Mouse (Mus musculus): ENCODE data around the gene Rap1a. TPM values are rescaled to one million over a fixed set of nuclear protein-coding genes. Genes with fewer than 3 reads are reported as not detected.

Rap1a gene
- polyA plus RNA-seq, 1 experiment from 2014 or later: 67.8 TPM

- Histone ChIP-seq H3K36me3 (replicated peaks; ENCODE audit: control insufficient read depth, insufficient read depth) (no peaks in the 10 kb centered on the region), H3K27me3 (ENCODE audit: control insufficient read depth, insufficient read depth, low read length) (no peaks in the 10 kb centered on the region), H3K9ac (no peak overlapping the region), H3K4me1 (replicated peaks; ENCODE audit: control insufficient read depth, insufficient read depth, low read length) (0 out of 2 replicates have a peak, but pooled peaks cover 6% of the 10 kb centered on the region), H3K4me3 (replicated peaks; ENCODE audit: low read length) (no peak overlapping the region), H3K27ac (no peak overlapping the region), H3K4me2 (replicated peaks) (no peak overlapping the region), H3K9me3 (ENCODE audit: control insufficient read depth, low read length) (no peaks in the 10 kb centered on the region)
- DNase-seq (ENCODE audit: low spot score) (no peak), ATAC-seq (ENCODE audit: low FRiP score) (no peak)
- 78% methylated on average over 6 of the region's 6 CpGs for WGBS
These were observed 43.6 kb downstream of the Rap1a start for GRCm38 (mm10) chr3:105757323-105758083.

GRCm38 (mm10) chr3:105756505-105756904 lies 44.6 kb downstream of the Rap1a start:
- WGBS: 79% methylated on average over 2 of the region's 2 CpGs
- H3K27ac ChIP-seq: no peak overlapping the region
- no peak for ATAC-seq (ENCODE audit: low FRiP score)
- H3K9ac ChIP-seq: no peak overlapping the region
- DNase-seq (ENCODE audit: low spot score): no peak
- H3K27me3 ChIP-seq (ENCODE audit: control insufficient read depth, insufficient read depth, low read length): no peaks in the 10 kb centered on the region
- no peaks in the 10 kb centered on the region for H3K36me3 ChIP-seq (replicated peaks; ENCODE audit: control insufficient read depth, insufficient read depth)
- H3K4me3 ChIP-seq (replicated peaks; ENCODE audit: low read length): no peak overlapping the region
- no peak overlapping the region for H3K4me2 ChIP-seq (replicated peaks)
- H3K4me1 ChIP-seq (replicated peaks; ENCODE audit: control insufficient read depth, insufficient read depth, low read length): 0 out of 2 replicates have a peak, but pooled peaks cover 6% of the 10 kb centered on the region
- no peaks in the 10 kb centered on the region for H3K9me3 ChIP-seq (ENCODE audit: control insufficient read depth, low read length)

GRCm38 (mm10) chr3:105755123-105755522 lies 46.0 kb downstream of the Rap1a start:
- no peaks in the 10 kb centered on the region for H3K27me3 ChIP-seq (ENCODE audit: control insufficient read depth, insufficient read depth, low read length)
- no peak overlapping the region for H3K4me2 ChIP-seq (replicated peaks)
- 96% methylated on average over 9 of the region's 9 CpGs for WGBS
- ATAC-seq (ENCODE audit: low FRiP score): no peak
- DNase-seq (ENCODE audit: low spot score): no peak
- no peaks in the 10 kb centered on the region for H3K36me3 ChIP-seq (replicated peaks; ENCODE audit: control insufficient read depth, insufficient read depth)
- H3K4me3 ChIP-seq (replicated peaks; ENCODE audit: low read length): no peak overlapping the region
- no peaks in the 10 kb centered on the region for H3K9me3 ChIP-seq (ENCODE audit: control insufficient read depth, low read length)
- H3K27ac ChIP-seq: no peak overlapping the region
- H3K4me1 ChIP-seq (replicated peaks; ENCODE audit: control insufficient read depth, insufficient read depth, low read length): 0 out of 2 replicates have a peak, but pooled peaks cover 6% of the 10 kb centered on the region
- no peak overlapping the region for H3K9ac ChIP-seq

GRCm38 (mm10) chr3:105754184-105754583 lies 47.0 kb downstream of the Rap1a start:
- DNase-seq (ENCODE audit: low spot score) (no peak), ATAC-seq (ENCODE audit: low FRiP score) (no peak)
- Histone ChIP-seq H3K36me3 (replicated peaks; ENCODE audit: control insufficient read depth, insufficient read depth) (no peaks in the 10 kb centered on the region), H3K9ac (no peak overlapping the region), H3K4me3 (replicated peaks; ENCODE audit: low read length) (no peak overlapping the region), H3K27me3 (ENCODE audit: control insufficient read depth, insufficient read depth, low read length) (no peaks in the 10 kb centered on the region), H3K4me1 (replicated peaks; ENCODE audit: control insufficient read depth, insufficient read depth, low read length) (0 out of 2 replicates have a peak, but pooled peaks cover 6% of the 10 kb centered on the region), H3K4me2 (replicated peaks) (no peak overlapping the region), H3K9me3 (ENCODE audit: control insufficient read depth, low read length) (no peaks in the 10 kb centered on the region), H3K27ac (no peak overlapping the region)
- 75% methylated on average over 3 of the region's 3 CpGs for WGBS

GRCm38 (mm10) chr3:105750810-105751209 lies 50.3 kb downstream of the Rap1a start:
- Histone ChIP-seq H3K27me3 (ENCODE audit: control insufficient read depth, insufficient read depth, low read length) (no peaks in the 10 kb centered on the region), H3K4me2 (replicated peaks) (no peak overlapping the region), H3K4me1 (replicated peaks; ENCODE audit: control insufficient read depth, insufficient read depth, low read length) (no peaks in the 10 kb centered on the region), H3K9me3 (ENCODE audit: control insufficient read depth, low read length) (no peaks in the 10 kb centered on the region), H3K9ac (no peak overlapping the region), H3K36me3 (replicated peaks; ENCODE audit: control insufficient read depth, insufficient read depth) (no peaks in the 10 kb centered on the region), H3K27ac (no peak overlapping the region), H3K4me3 (replicated peaks; ENCODE audit: low read length) (no peak overlapping the region)
- 88% methylated on average over 2 of the region's 2 CpGs for WGBS
- DNase-seq (ENCODE audit: low spot score) (no peak), ATAC-seq (ENCODE audit: low FRiP score) (no peak)

GRCm38 (mm10) chr3:105746542-105746941 lies 54.6 kb downstream of the Rap1a start:
- no peak overlapping the region for H3K27ac ChIP-seq
- 100% methylated on average over 2 of the region's 2 CpGs for WGBS
- H3K36me3 ChIP-seq (replicated peaks; ENCODE audit: control insufficient read depth, insufficient read depth): no peaks in the 10 kb centered on the region
- no peak for DNase-seq (ENCODE audit: low spot score)
- no peak overlapping the region for H3K4me2 ChIP-seq (replicated peaks)
- no peak overlapping the region for H3K4me3 ChIP-seq (replicated peaks; ENCODE audit: low read length)
- no peak for ATAC-seq (ENCODE audit: low FRiP score)
- no peaks in the 10 kb centered on the region for H3K9me3 ChIP-seq (ENCODE audit: control insufficient read depth, low read length)
- H3K4me1 ChIP-seq (replicated peaks; ENCODE audit: control insufficient read depth, insufficient read depth, low read length): no peaks in the 10 kb centered on the region
- no peak overlapping the region for H3K9ac ChIP-seq
- no peaks in the 10 kb centered on the region for H3K27me3 ChIP-seq (ENCODE audit: control insufficient read depth, insufficient read depth, low read length)

- Histone ChIP-seq H3K36me3 (replicated peaks; ENCODE audit: control insufficient read depth, insufficient read depth) (peaks cover 39% of the 10 kb centered on the region), H3K9me3 (ENCODE audit: control insufficient read depth, low read length) (no peaks in the 10 kb centered on the region), H3K9ac (no peak overlapping the region), H3K4me3 (replicated peaks; ENCODE audit: low read length) (no peak overlapping the region), H3K27me3 (ENCODE audit: control insufficient read depth, insufficient read depth, low read length) (no peaks in the 10 kb centered on the region), H3K4me1 (replicated peaks; ENCODE audit: control insufficient read depth, insufficient read depth, low read length) (no peaks in the 10 kb centered on the region), H3K27ac (no peak overlapping the region), H3K4me2 (replicated peaks) (no peak overlapping the region)
- no peak for DNase-seq (ENCODE audit: low spot score)
- ATAC-seq (ENCODE audit: low FRiP score): no peak
- 87% methylated on average over 3 of the region's 3 CpGs for WGBS
These were observed 63.5 kb downstream of the Rap1a start for GRCm38 (mm10) chr3:105737666-105738065.

GRCm38 (mm10) chr3:105737070-105737469 lies 64.1 kb downstream of the Rap1a start:
- H3K36me3 ChIP-seq (replicated peaks; ENCODE audit: control insufficient read depth, insufficient read depth): peaks cover 39% of the 10 kb centered on the region
- 98% methylated on average over 7 of the region's 7 CpGs for WGBS
- no peaks in the 10 kb centered on the region for H3K27me3 ChIP-seq (ENCODE audit: control insufficient read depth, insufficient read depth, low read length)
- no peak overlapping the region for H3K4me3 ChIP-seq (replicated peaks; ENCODE audit: low read length)
- H3K4me1 ChIP-seq (replicated peaks; ENCODE audit: control insufficient read depth, insufficient read depth, low read length): no peaks in the 10 kb centered on the region
- DNase-seq (ENCODE audit: low spot score): no peak
- ATAC-seq (ENCODE audit: low FRiP score): no peak
- no peak overlapping the region for H3K4me2 ChIP-seq (replicated peaks)
- H3K9ac ChIP-seq: no peak overlapping the region
- H3K9me3 ChIP-seq (ENCODE audit: control insufficient read depth, low read length): no peaks in the 10 kb centered on the region
- H3K27ac ChIP-seq: no peak overlapping the region

GRCm38 (mm10) chr3:105736148-105736547 lies 65.0 kb downstream of the Rap1a start:
- Histone ChIP-seq H3K4me1 (replicated peaks; ENCODE audit: control insufficient read depth, insufficient read depth, low read length) (no peaks in the 10 kb centered on the region), H3K9ac (no peak overlapping the region), H3K27ac (no peak overlapping the region), H3K9me3 (ENCODE audit: control insufficient read depth, low read length) (no peaks in the 10 kb centered on the region), H3K4me3 (replicated peaks; ENCODE audit: low read length) (no peak overlapping the region), H3K27me3 (ENCODE audit: control insufficient read depth, insufficient read depth, low read length) (no peaks in the 10 kb centered on the region), H3K36me3 (replicated peaks; ENCODE audit: control insufficient read depth, insufficient read depth) (peaks cover 45% of the 10 kb centered on the region), H3K4me2 (replicated peaks) (no peak overlapping the region)
- WGBS: 94% methylated on average over 1 of the region's 1 CpGs
- no peak for ATAC-seq (ENCODE audit: low FRiP score)
- DNase-seq (ENCODE audit: low spot score): no peak
